Mouse (Mus musculus) thymus, adult 2 months (tissue): ENCODE measurements around the gene Gdap2.

Experiments
- CTCF ChIP-seq: fragments of 200-500 bp; IDR thresholded peaks from 2 replicates; pipeline ENCODE4 v1.5.1; 2012; ENCODE audit warnings: mild to moderate bottlenecking, control low read depth, low read length, moderate library complexity, borderline replicate concordance; ENCODE audit not compliant: control insufficient read depth, poor library complexity, insufficient read depth; ENCODE audit errors: extremely low read depth
- POLR2A ChIP-seq: fragments of 200-500 bp; IDR thresholded peaks from 2 replicates; pipeline ENCODE4 v1.6.1; 2012; ENCODE audit warnings: mild to moderate bottlenecking, low read length, control low read depth, moderate library complexity; ENCODE audit not compliant: control insufficient read depth, poor library complexity, insufficient read depth; ENCODE audit errors: extremely low read depth

DNA sequence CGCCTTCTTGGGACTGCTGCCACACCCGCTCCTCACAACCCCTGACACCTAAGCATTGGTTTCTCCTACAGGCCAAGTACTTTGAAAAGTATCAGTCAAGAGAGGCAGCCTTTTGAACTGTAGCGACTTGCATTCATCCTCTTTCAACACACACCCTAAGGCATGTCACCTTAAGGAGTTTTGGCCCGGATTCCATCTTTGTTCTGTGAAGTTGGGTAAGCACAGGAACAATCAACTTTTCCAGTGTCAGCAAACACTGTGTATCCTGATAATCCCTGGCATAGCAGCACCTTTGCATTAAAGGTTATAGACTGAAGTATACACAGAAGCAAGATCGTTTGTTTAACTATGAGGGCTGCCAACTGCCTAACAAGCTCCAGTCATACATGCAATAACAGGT, 53.3 kb downstream of the Gdap2 start:
- no peak for TF ChIP-seq POLR2A
- TF ChIP-seq CTCF: no peak
